Mouse (Mus musculus) liver, adult 2 months (tissue): ENCODE measurements around the gene Il1rap. TPM values are rescaled to one million over a fixed set of nuclear protein-coding genes. Genes with fewer than 3 reads are reported as not detected.
A peak's percentile ranks its signal among the peaks of the same experiment; 100 is the strongest.

Source experiments
- DNase-seq: peaks from one replicate; pipeline ENCODE4 v3.0.0-alpha.2; 2011; ENCODE audit warnings: low read depth, low spot score; ENCODE audit errors: extremely low read depth
- H3K27ac ChIP-seq: fragments of 200-500 bp; replicated peaks from 2 replicates; pipeline ENCODE4 v1.5.1; 2012; ENCODE audit warnings: low read depth, mild to moderate bottlenecking, control low read depth, inconsistent platforms, low read length; ENCODE audit not compliant: insufficient read depth
- H3K27me3 ChIP-seq: fragments of 200-500 bp; 2 replicates; pipeline ENCODE4 v1.6.1; 2012; ENCODE audit warnings: mild to moderate bottlenecking, moderate library complexity, low read length, inconsistent platforms; ENCODE audit not compliant: control insufficient read depth, insufficient read depth
- H3K36me3 ChIP-seq: fragments of 200-500 bp; 2 replicates; pipeline ENCODE4 v1.6.1; 2012; ENCODE audit warnings: low read length, inconsistent platforms; ENCODE audit not compliant: control insufficient read depth, insufficient read depth
- H3K4me1 ChIP-seq: fragments of 200-500 bp; 2 replicates; pipeline ENCODE4 v1.6.1; 2011; ENCODE audit warnings: low read length; ENCODE audit not compliant: control insufficient read depth, insufficient read depth
- H3K4me3 ChIP-seq: fragments of 200-500 bp; 2 replicates; pipeline ENCODE4 v1.5.1; 2011; ENCODE audit warnings: low read depth, mild to moderate bottlenecking, control low read depth, low read length, moderate library complexity; ENCODE audit not compliant: insufficient read depth
- H3K79me2 ChIP-seq: fragments of 200-500 bp; 2 replicates; pipeline ENCODE4 v1.6.1; 2012; ENCODE audit warnings: inconsistent platforms, mild to moderate bottlenecking, low read length, moderate library complexity; ENCODE audit not compliant: control insufficient read depth, insufficient read depth
- H3K9ac ChIP-seq: fragments of 200-500 bp; 2 replicates; pipeline ENCODE4 v1.6.1; 2012; ENCODE audit warnings: low read depth, mild to moderate bottlenecking, control low read depth, inconsistent platforms, low read length
- CTCF ChIP-seq: fragments of 200-500 bp; IDR thresholded peaks from 2 replicates; pipeline ENCODE4 v1.5.1; 2011; ENCODE audit warnings: low read depth, low read length, control low read depth
- POLR2A ChIP-seq: fragments of 200-500 bp; IDR thresholded peaks from 2 replicates; pipeline ENCODE4 v1.6.1; 2011; ENCODE audit warnings: low read length, control low read depth; ENCODE audit not compliant: insufficient read depth; ENCODE audit errors: extremely low read depth
- whole genome bisulfite sequencing: fragments of 180-500 bp; shearing (Covaris S2); methylation state at CpG from one replicate; pipeline ENCODE4 v1.1.7; 2018; 5-methylcytosine and 5-hydroxymethylcytosine counted together
- polyA plus RNA-seq: library from polyadenylated mRNA; depleted of rRNA; stranded (reverse); fragments of >200 nt; gene quantifications from 2 replicates; pipeline ENCODE4 v1.2.3, GENCODE M21; 2012
- total RNA-seq: library from RNA; depleted of rRNA; stranded (reverse); fragments of >200 nt; gene quantifications from 2 replicates; pipeline ENCODE4 v1.2.3, GENCODE M21; 2014

The Il1rap gene
- total and polyA plus RNA-seq, 2 experiments, result 47.7 to 160 TPM

GRCm38 (mm10) chr16:26601482-26601881, 20.0 kb downstream of the Il1rap start:
- no peak for DNase-seq
- Histone ChIP-seq H3K4me3 (no peak overlapping the region), H3K27me3 (no peaks in the 10 kb centered on the region), H3K9ac (no peak overlapping the region), H3K36me3 (peaks cover 6% of the 10 kb centered on the region), H3K79me2 (peaks cover 15% of the 10 kb centered on the region; the same call in 1 of the 2 replicates), H3K4me1 (peaks cover 6% of the 10 kb centered on the region; the same call in 1 of the 2 replicates), H3K27ac (no peak overlapping the region)
- TF ChIP-seq POLR2A, result no peak
- WGBS, result 90% methylated on average over 1 of the region's 1 CpGs

- peaks cover 22% of the 10 kb centered on the region for H3K79me2 ChIP-seq
- WGBS, result 78% methylated on average over 3 of the region's 3 CpGs
- TF ChIP-seq CTCF, result no peak
- no peak for TF ChIP-seq POLR2A
- H3K27ac ChIP-seq, result no peak overlapping the region
- no peaks in the 10 kb centered on the region for H3K27me3 ChIP-seq
- H3K9ac ChIP-seq, result no peak overlapping the region
- no peak overlapping the region for H3K4me3 ChIP-seq
- peaks cover 10% of the 10 kb centered on the region for H3K4me1 ChIP-seq
- no peak for DNase-seq
- H3K36me3 ChIP-seq, result peaks cover 6% of the 10 kb centered on the region; the same call in 1 of the 2 replicates
Measured at GRCm38 (mm10) chr16:26604621-26605020, 23.1 kb downstream of the Il1rap start.

GRCm38 (mm10) chr16:26608003-26608402, 26.5 kb downstream of the Il1rap start:
- no peak for TF ChIP-seq CTCF
- TF ChIP-seq POLR2A, result no peak
- H3K4me1 ChIP-seq, result peaks cover 5% of the 10 kb centered on the region

GRCm38 (mm10) chr16:26610508-26610907, 29.0 kb downstream of the Il1rap start:
- WGBS, result 84% methylated on average over 1 of the region's 1 CpGs
- Histone ChIP-seq H3K36me3 (peaks cover 4% of the 10 kb centered on the region), H3K27me3 (no peaks in the 10 kb centered on the region), H3K27ac (no peak overlapping the region), H3K9ac (no peak overlapping the region), H3K4me1 (peaks cover 4% of the 10 kb centered on the region), H3K79me2 (peaks cover 27% of the 10 kb centered on the region), H3K4me3 (no peak overlapping the region)
- DNase-seq, result no peak
- TF ChIP-seq CTCF (no peak), POLR2A (no peak)

More at GRCm38 (mm10) chr16:26608003-26608402, 26.5 kb downstream of the Il1rap start:
- H3K36me3 ChIP-seq, result peaks cover 5% of the 10 kb centered on the region; the same call in 1 of the 2 replicates
- no peaks in the 10 kb centered on the region for H3K27me3 ChIP-seq
- H3K27ac ChIP-seq, result 0 out of 2 replicates have a peak overlapping the region, but pooled peaks have one; percentile 19
- H3K9ac ChIP-seq, result no peak overlapping the region
- H3K4me3 ChIP-seq, result no peak overlapping the region
- peak; percentile 83 for DNase-seq
- WGBS, result 33% methylated on average over 2 of the region's 2 CpGs
- H3K79me2 ChIP-seq, result peaks cover 34% of the 10 kb centered on the region

- no peak overlapping the region for H3K4me3 ChIP-seq
- H3K4me1 ChIP-seq, result peaks cover 4% of the 10 kb centered on the region
- no peaks in the 10 kb centered on the region for H3K27me3 ChIP-seq
- WGBS, result 91% methylated on average over 10 of the region's 10 CpGs
- H3K36me3 ChIP-seq, result peaks cover 8% of the 10 kb centered on the region
- no peak overlapping the region for H3K27ac ChIP-seq
- peaks cover 21% of the 10 kb centered on the region for H3K79me2 ChIP-seq
- H3K9ac ChIP-seq, result no peak overlapping the region
- no peak for TF ChIP-seq CTCF
- TF ChIP-seq POLR2A, result no peak
- no peak for DNase-seq
Measured at GRCm38 (mm10) chr16:26612499-26613220, 31.2 kb downstream of the Il1rap start.

- TF ChIP-seq POLR2A, result no peak
- TF ChIP-seq CTCF, result no peak
- peaks cover 12% of the 10 kb centered on the region; the same call in 1 of the 2 replicates for H3K79me2 ChIP-seq
- H3K36me3 ChIP-seq, result peaks cover 17% of the 10 kb centered on the region
- no peak overlapping the region for H3K27ac ChIP-seq
- no peak for DNase-seq
- 91% methylated on average over 1 of the region's 1 CpGs for WGBS
- no peaks in the 10 kb centered on the region for H3K27me3 ChIP-seq
- H3K9ac ChIP-seq, result no peak overlapping the region
- no peak overlapping the region for H3K4me3 ChIP-seq
- H3K4me1 ChIP-seq, result peaks cover 3% of the 10 kb centered on the region; the same call in 1 of the 2 replicates
Measured at GRCm38 (mm10) chr16:26623141-26623540, 41.6 kb downstream of the Il1rap start.
